1 mouse cellular context compared by ENCODE assay signal in the genomic region with DNA sequence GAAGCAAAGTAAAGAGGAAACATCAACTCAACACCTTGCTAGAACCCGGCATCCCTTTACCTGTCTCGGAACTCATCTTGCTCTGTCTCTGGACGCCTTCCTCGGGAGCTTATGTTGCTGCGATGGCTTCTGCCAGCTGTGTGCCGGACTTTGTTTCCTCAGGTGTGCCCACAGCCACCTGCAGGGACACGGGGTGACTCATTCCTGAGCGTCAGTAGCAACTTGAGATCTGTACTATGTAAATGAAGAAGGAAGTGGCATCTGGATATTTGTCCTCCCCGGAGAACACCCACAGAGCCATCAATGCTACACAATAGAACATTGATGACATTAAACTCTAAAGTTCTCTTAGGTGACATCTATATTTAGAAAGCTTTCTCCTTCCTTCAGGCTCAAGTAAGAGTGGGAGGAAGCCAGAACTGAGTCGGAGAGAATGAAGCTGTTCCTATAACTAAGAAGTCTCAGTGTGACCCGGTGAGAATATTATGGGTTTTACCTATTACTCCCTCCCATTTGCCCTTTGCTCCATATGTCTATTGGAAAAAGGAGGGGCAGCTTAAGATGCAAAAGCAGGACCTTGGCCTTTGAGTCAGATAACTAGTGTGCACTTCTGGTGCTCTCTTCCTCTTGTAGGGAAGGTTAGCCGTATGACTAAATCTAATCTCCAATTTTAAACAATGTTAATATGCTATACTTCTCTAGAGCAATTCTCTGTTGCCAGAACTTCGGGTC.
TF ChIP-seq lines count a peak whose summit lies in the region.

No protein-coding gene starts in this region.

TF ChIP-seq in CH12.LX, 34 proteins besides CTCF, POLR2A, EP300 and RAD21:
- TF ChIP-seq IRF4 (IDR thresholded peaks at IDR 0.05; ENCODE audit: low read depth, low read length): no peak
- no peak for TF ChIP-seq NRF1 (IDR thresholded peaks at IDR 0.05; ENCODE audit: low read depth, low read length)
- no peak for TF ChIP-seq PAX5 (IDR thresholded peaks at IDR 0.05; ENCODE audit: low read length)
- no peak for TF ChIP-seq ZNF384 (IDR thresholded peaks at IDR 0.05; ENCODE audit: low read depth, low read length)
- no peak for TF ChIP-seq KAT2A (IDR thresholded peaks at IDR 0.05; ENCODE audit: insufficient replicate concordance, low read length)
- TF ChIP-seq E2F4 (IDR thresholded peaks at IDR 0.05; ENCODE audit: insufficient replicate concordance, low read depth, low read length): no peak
- TF ChIP-seq ELF1 (IDR thresholded peaks at IDR 0.05; ENCODE audit: low read depth, low read length): no peak
- no peak for TF ChIP-seq ZMIZ1 (IDR thresholded peaks at IDR 0.05; ENCODE audit: low read depth, low read length)
- TF ChIP-seq TCF12 (IDR thresholded peaks at IDR 0.05; ENCODE audit: low read depth, low read length): peak; percentile 65
- TF ChIP-seq MYC (IDR thresholded peaks at IDR 0.05; ENCODE audit: low read depth, low read length): no peak
- TF ChIP-seq ZC3H11A (IDR thresholded peaks at IDR 0.05; ENCODE audit: low read depth, low read length): no peak
- TF ChIP-seq NELFE (IDR thresholded peaks at IDR 0.05; ENCODE audit: low read depth, low read length): no peak
- no peak for TF ChIP-seq USF2 (conservative IDR thresholded peaks at IDR 0.05; ENCODE audit: low read depth, low read length)
- no peak for TF ChIP-seq BHLHE40 (IDR thresholded peaks at IDR 0.05; ENCODE audit: low read depth, low read length)
- no peak for TF ChIP-seq JUN (IDR thresholded peaks at IDR 0.05; ENCODE audit: insufficient read depth, low read depth, low read length)
- TF ChIP-seq CHD2 (IDR thresholded peaks at IDR 0.05; ENCODE audit: low read length): no peak
- no peak for TF ChIP-seq SMC3 (IDR thresholded peaks at IDR 0.05; ENCODE audit: low read depth, low read length)
- peak; percentile 25; the same call in 1 of the 2 replicates for TF ChIP-seq ETS1 (conservative IDR thresholded peaks at IDR 0.05; ENCODE audit: low read depth, low read length)
